Mouse (Mus musculus): ENCODE measurements at regions not wholly inside any gene's neighbourhood (a gene's known extent, or its start where the extent isn't known, plus 50 kb on each side); places are given as distances from the start of the nearest gene placed in this dataset.

GRCm38 (mm10) chr16:29847734-29848133, 216.4 kb upstream of the Hes1 start:
- TF ChIP-seq CTCF (IDR thresholded peaks at IDR 0.05; ENCODE audit: low read depth, low read length) (no peak), POLR2A (IDR thresholded peaks at IDR 0.05; ENCODE audit: extremely low read depth, insufficient read depth, low read length) (no peak)
